12 mouse cellular contexts compared by ENCODE assay signal in the genomic region with DNA sequence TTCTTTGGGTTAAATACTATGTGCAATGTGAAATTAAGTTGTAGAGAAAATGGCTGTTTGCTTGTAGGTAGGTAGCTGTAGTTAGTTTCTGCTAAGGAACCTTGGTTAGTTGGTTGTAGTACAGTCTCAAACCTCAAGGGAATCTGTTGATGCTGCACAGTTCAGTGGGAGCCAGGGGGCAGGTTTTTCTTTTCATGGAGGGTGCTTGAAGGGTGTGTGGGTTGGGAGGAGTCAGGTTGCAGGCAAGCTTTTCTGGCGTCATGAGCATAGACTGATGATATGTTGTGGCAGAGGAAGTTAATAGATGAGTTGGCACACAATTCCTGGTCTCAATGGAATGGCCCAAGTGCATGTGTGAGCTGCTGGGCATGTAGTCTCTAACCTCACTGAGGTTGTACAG. TPM values are rescaled to one million over a fixed set of nuclear protein-coding genes. Genes with fewer than 3 reads are reported as not detected.
A peak's percentile ranks its signal among the peaks of the same experiment; 100 is the strongest.
DNase-seq lines count a peak whose midpoint lies in the region; ATAC-seq and TF ChIP-seq lines count a peak whose summit lies in the region.
"Had no signal": no experiment of that assay in that cellular context is flagged by ENCODE, and none has a peak within 500 bp of the region (broad histone marks: within the 10 kb centered on the region; RNA-seq: fewer than 3 reads in every experiment).

No protein-coding gene starts in this region.

- CTCF ChIA-PET in Patski (lab: Charles Lee): interaction anchor here (1.3 kb wide), 1 partner anchor 113 kb away, joined by 3 read pairs; the partner anchor contains the start of gene Vopp1

- no peaks in the 10 kb centered on the region for H3K4me1 ChIP-seq in hindbrain, embryonic 13.5 days (replicated peaks)
- no peaks in the 10 kb centered on the region for H3K4me1 ChIP-seq in hindbrain, embryonic 16.5 days (ENCODE audit: control insufficient read depth, insufficient read depth, low read depth, low read length)
- H3K4me1 ChIP-seq in megakaryocyte, embryonic 14.5 days: peaks cover 28% of the 10 kb centered on the region
- H3K4me1 ChIP-seq in midbrain, embryonic 11.5 days (ENCODE audit: control insufficient read depth, insufficient read depth, low read length): no peaks in the 10 kb centered on the region
- H3K4me1 ChIP-seq in kidney, embryonic 15.5 days: no peaks in the 10 kb centered on the region
- H3K4me1 ChIP-seq: forebrain, embryonic 10.5 days; lung, embryonic 15.5 days had no signal

- no peaks in the 10 kb centered on the region for H3K27me3 ChIP-seq in hindbrain, embryonic 13.5 days
- no peaks in the 10 kb centered on the region for H3K27me3 ChIP-seq in hindbrain, embryonic 16.5 days (replicated peaks; ENCODE audit: control insufficient read depth, insufficient read depth, low read length)
- H3K27me3 ChIP-seq in Patski: no peaks in the 10 kb centered on the region
- H3K27me3 ChIP-seq in megakaryocyte, embryonic 14.5 days (replicated peaks): no peaks in the 10 kb centered on the region
- no peaks in the 10 kb centered on the region for H3K27me3 ChIP-seq in midbrain, embryonic 11.5 days (ENCODE audit: control insufficient read depth, insufficient read depth, low read length)
- H3K27me3 ChIP-seq in kidney, embryonic 15.5 days: no peaks in the 10 kb centered on the region
- H3K27me3 ChIP-seq: lung, embryonic 15.5 days had no signal

- no peak overlapping the region for H3K9ac ChIP-seq in hindbrain, embryonic 13.5 days
- H3K9ac ChIP-seq in hindbrain, embryonic 16.5 days (ENCODE audit: low read depth, low read length): no peak overlapping the region
- H3K9ac ChIP-seq in midbrain, embryonic 11.5 days (ENCODE audit: low read length): no peak overlapping the region
- H3K9ac ChIP-seq in kidney, embryonic 15.5 days: no peak overlapping the region
- H3K9ac ChIP-seq: lung, embryonic 15.5 days had no signal

- ATAC-seq in hindbrain, embryonic 13.5 days (ENCODE audit: low FRiP score): peak; percentile 49; the same call in 1 of the 2 replicates
- ATAC-seq in hindbrain, embryonic 16.5 days: no peak
- ATAC-seq in Patski: peak; percentile 51
- ATAC-seq in midbrain, embryonic 11.5 days (ENCODE audit: low FRiP score): no peak
- no peak; the same call in 1 of the 2 replicates for ATAC-seq in kidney, embryonic 15.5 days (replicated peaks; ENCODE audit: low FRiP score)

- POLR2A ChIA-PET in Patski (lab: Charles Lee): no interaction called here

- in situ Hi-C loops in Patski (cut with MboI; ENCODE audit: low pct_unique_long_range_greater_than_20kb): no loop called here

- H3K36me3 ChIP-seq in hindbrain, embryonic 13.5 days: peaks cover 14% of the 10 kb centered on the region
- peaks cover 3% of the 10 kb centered on the region; the same call in 1 of the 2 replicates for H3K36me3 ChIP-seq in hindbrain, embryonic 16.5 days (ENCODE audit: control insufficient read depth, insufficient read depth, low read length)
- peaks cover 10% of the 10 kb centered on the region for H3K36me3 ChIP-seq in megakaryocyte, embryonic 14.5 days (replicated peaks; ENCODE audit: low read length)
- no peaks in the 10 kb centered on the region for H3K36me3 ChIP-seq in midbrain, embryonic 11.5 days (ENCODE audit: control insufficient read depth, insufficient read depth, low read length)
- peaks cover 13% of the 10 kb centered on the region for H3K36me3 ChIP-seq in kidney, embryonic 15.5 days

- DNase-seq in 416B (ENCODE audit: low read depth) (peak; percentile 68), Patski (ENCODE audit: low read depth, low spot score) (no peak)
- no peak for DNase-seq in adrenal gland, adult 2 months
- no peak for DNase-seq in midbrain, embryonic 11.5 days (ENCODE audit: low spot score, missing footprints)
- DNase-seq: heart, adult 18-20 months; kidney, adult 9 months had no signal

- H3K27ac ChIP-seq in hindbrain, embryonic 13.5 days: no peak overlapping the region
- H3K27ac ChIP-seq in hindbrain, embryonic 16.5 days (ENCODE audit: low read depth, low read length): no peak overlapping the region
- H3K27ac ChIP-seq in midbrain, embryonic 11.5 days (ENCODE audit: low read depth, low read length): no peak overlapping the region
- H3K27ac ChIP-seq in kidney, embryonic 15.5 days: no peak overlapping the region
- H3K27ac ChIP-seq: forebrain, embryonic 10.5 days; lung, embryonic 15.5 days had no signal

- no peak for TF ChIP-seq CTCF in Patski (IDR thresholded peaks at IDR 0.05)

- H3K4me2 ChIP-seq in hindbrain, embryonic 13.5 days: no peak overlapping the region
- H3K4me2 ChIP-seq in hindbrain, embryonic 16.5 days (ENCODE audit: low read length): no peak overlapping the region
- H3K4me2 ChIP-seq in midbrain, embryonic 11.5 days: no peak overlapping the region
- no peak overlapping the region for H3K4me2 ChIP-seq in kidney, embryonic 15.5 days
- H3K4me2 ChIP-seq: lung, embryonic 15.5 days had no signal

- no peaks in the 10 kb centered on the region for H3K9me3 ChIP-seq in hindbrain, embryonic 13.5 days
- no peaks in the 10 kb centered on the region for H3K9me3 ChIP-seq in hindbrain, embryonic 16.5 days (ENCODE audit: control insufficient read depth, low read length)
- H3K9me3 ChIP-seq in megakaryocyte, embryonic 14.5 days: no peaks in the 10 kb centered on the region
- H3K9me3 ChIP-seq in midbrain, embryonic 11.5 days (ENCODE audit: control insufficient read depth, low read length): no peaks in the 10 kb centered on the region
- no peaks in the 10 kb centered on the region for H3K9me3 ChIP-seq in kidney, embryonic 15.5 days (replicated peaks)
- H3K9me3 ChIP-seq: forebrain, embryonic 10.5 days; lung, embryonic 15.5 days had no signal

- H3K4me3 ChIP-seq in hindbrain, embryonic 13.5 days: no peak overlapping the region
- no peak overlapping the region for H3K4me3 ChIP-seq in hindbrain, embryonic 16.5 days (ENCODE audit: low read length)
- peak overlapping the region; percentile 65 for H3K4me3 ChIP-seq in megakaryocyte, embryonic 14.5 days (replicated peaks)
- no peak overlapping the region for H3K4me3 ChIP-seq in midbrain, embryonic 11.5 days (ENCODE audit: low read depth, low read length)
- H3K4me3 ChIP-seq in kidney, embryonic 15.5 days (replicated peaks): no peak overlapping the region
- H3K4me3 ChIP-seq: forebrain, embryonic 10.5 days; lung, embryonic 15.5 days had no signal

- WGBS in hindbrain, embryonic 13.5 days: 22% methylated on average over 1 of the region's 1 CpGs
- WGBS in hindbrain, embryonic 16.5 days: 47% methylated on average over 1 of the region's 1 CpGs
- WGBS in midbrain, embryonic 11.5 days: 38% methylated on average over 1 of the region's 1 CpGs
- 11% methylated on average over 1 of the region's 1 CpGs for WGBS in kidney, embryonic 15.5 days

RNA-seq across cellular contexts. Expression of gene Lancl2, which starts 9.4 kb away (rescaled TPM):
- 81.5 and 86.8 TPM in 2 replicates for polyA plus RNA-seq in hindbrain, embryonic 13.5 days (2015; fragmentation: Nextera tagmentation; extraction: Ambion mirVana)
- polyA plus RNA-seq in hindbrain, embryonic 16.5 days (2015; fragmentation: Nextera tagmentation; extraction: Ambion mirVana): 84.3 and 88.9 TPM in 2 replicates
- polyA plus RNA-seq in Patski (2021): 24.8 TPM
- polyA plus RNA-seq in megakaryocyte, embryonic 14.5 days (2012; ENCODE audit: insufficient read depth, low replicate concordance): 6.7 and 7.6 TPM in 2 replicates
- 10 to 100 TPM; 15.5 to 17.6 TPM for total RNA-seq in adrenal gland, adult 2 months (2021)
- 2.4 and 2.9 TPM in 2 replicates for polyA plus RNA-seq in adrenal gland, adult 2 months (2012; rRNA removed)
- 58.4 and 59.3 TPM in 2 replicates for polyA plus RNA-seq in midbrain, embryonic 11.5 days (2014; fragmentation: Nextera tagmentation; extraction: Ambion mirVana)
- polyA plus RNA-seq in kidney, embryonic 15.5 days (2015; fragmentation: Nextera tagmentation; extraction: Ambion mirVana): 33.6 and 34.6 TPM in 2 replicates

RNA-seq across cellular contexts. Expression of gene Pyurf, which starts 19.8 kb away (rescaled TPM):
- polyA plus RNA-seq in hindbrain, embryonic 13.5 days (2015; fragmentation: Nextera tagmentation; extraction: Ambion mirVana): 16.0 and 16.3 TPM in 2 replicates
- polyA plus RNA-seq in hindbrain, embryonic 16.5 days (2015; fragmentation: Nextera tagmentation; extraction: Ambion mirVana): 17.5 and 18.8 TPM in 2 replicates
- 26.0 TPM for polyA plus RNA-seq in Patski (2021)
- 10.5 and 24.9 TPM in 2 replicates for polyA plus RNA-seq in megakaryocyte, embryonic 14.5 days (2012; ENCODE audit: insufficient read depth, low replicate concordance)
- 10 to 100 TPM; 17.2 to 19.8 TPM for total RNA-seq in adrenal gland, adult 2 months (2021)
- polyA plus RNA-seq in adrenal gland, adult 2 months (2012; rRNA removed): 41.4 and 42.3 TPM in 2 replicates
- polyA plus RNA-seq in midbrain, embryonic 11.5 days (2014; fragmentation: Nextera tagmentation; extraction: Ambion mirVana): 15.7 and 17.9 TPM in 2 replicates
- polyA plus RNA-seq in kidney, embryonic 15.5 days (2015; fragmentation: Nextera tagmentation; extraction: Ambion mirVana): 23.1 and 23.4 TPM in 2 replicates

Comparison
In these comparisons a context has a peak if more than half of its experiments do, and no peak if none do; other contexts are left out.
1. ATAC-seq: peak in hindbrain, embryonic 13.5 days (single experiment) and Patski (single experiment); none in hindbrain, embryonic 16.5 days (single experiment), midbrain, embryonic 11.5 days (single experiment) and kidney, embryonic 15.5 days (single experiment).